Mouse (Mus musculus) embryonic fibroblast, embryonic 13.5 days (primary cell): Measurements from ENCODE around the gene Neurl4.

Source experiments
- CTCF ChIP-seq: IDR thresholded peaks from 2 replicates; pipeline ENCODE4 v1.5.1; 2011; ENCODE audit warnings: mild to moderate bottlenecking, control low read depth, low read length, moderate library complexity, borderline replicate concordance; ENCODE audit not compliant: insufficient read depth
- POLR2A ChIP-seq: IDR thresholded peaks from 2 replicates; pipeline ENCODE4 v1.6.1; 2011; ENCODE audit warnings: low read depth, mild to moderate bottlenecking, control low read depth, low read length, moderate library complexity

- no peak for TF ChIP-seq CTCF
- no peak for TF ChIP-seq POLR2A
These were observed 13.8 kb upstream of the Neurl4 start for GRCm38 (mm10) chr11:69886907-69887635.
